Mouse (Mus musculus) CD4-positive, CD25-positive, alpha-beta regulatory T cell, adult 4 months (primary cell): Measurements from ENCODE around the gene Sesn3. TPM values are rescaled to one million over a fixed set of nuclear protein-coding genes. Genes with fewer than 3 reads are reported as not detected.

ENCODE experiments used
- ATAC-seq: one replicate; pipeline ENCODE4 v1.8.0; 2017
- polyA plus RNA-seq, 2 experiments: library from polyadenylated mRNA; unstranded; fragments of 100-300 nt; shearing (Covaris generic); gene quantifications; one replicate each; pipeline ENCODE4 v1.2.1; 2017

The Sesn3 gene
- polyA plus RNA-seq, 2 experiments from 2014 or later = 18.5 to 25.4 TPM

GRCm38 (mm10) chr9:14357033-14357432, 82.2 kb downstream of the Sesn3 start:
- ATAC-seq = no peak

DNA sequence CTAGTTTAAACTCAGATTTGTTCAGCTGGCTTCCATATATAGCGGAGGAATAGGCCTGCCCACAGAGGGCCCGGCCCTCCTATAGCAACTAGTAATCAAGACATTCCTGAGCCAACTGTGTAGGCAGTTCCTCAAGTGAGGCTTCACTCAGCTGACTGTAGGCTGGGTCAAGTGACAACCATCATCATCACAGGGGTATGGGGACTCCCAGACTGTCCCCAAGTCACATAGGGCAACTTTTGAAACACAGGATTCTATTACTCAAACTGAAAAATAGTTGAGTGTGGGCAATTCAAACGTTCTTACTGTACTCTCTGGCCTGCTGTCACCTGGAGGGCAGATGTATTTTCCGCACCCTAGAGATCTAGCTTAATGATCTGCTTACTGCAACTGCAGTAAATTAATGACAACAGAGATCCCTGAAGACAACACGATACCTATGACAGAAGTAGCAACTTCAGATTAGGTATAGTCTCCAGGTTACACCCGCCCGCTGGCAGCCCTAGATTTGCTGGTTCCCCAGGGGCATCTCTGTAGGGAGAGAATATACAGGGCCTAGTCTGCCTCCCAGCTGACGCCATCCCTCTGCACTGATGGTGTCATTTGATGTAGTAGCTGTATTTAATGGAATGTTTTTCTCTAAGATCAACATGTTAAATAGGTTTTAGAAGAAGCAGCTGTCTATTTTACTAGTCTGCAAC, 87.4 kb downstream of the Sesn3 start:
- ATAC-seq = no peak

- ATAC-seq = no peak
Observed at GRCm38 (mm10) chr9:14363540-14363939, 88.7 kb downstream of the Sesn3 start.

GRCm38 (mm10) chr9:14364719-14365118, 89.9 kb downstream of the Sesn3 start:
- ATAC-seq = no peak

DNA sequence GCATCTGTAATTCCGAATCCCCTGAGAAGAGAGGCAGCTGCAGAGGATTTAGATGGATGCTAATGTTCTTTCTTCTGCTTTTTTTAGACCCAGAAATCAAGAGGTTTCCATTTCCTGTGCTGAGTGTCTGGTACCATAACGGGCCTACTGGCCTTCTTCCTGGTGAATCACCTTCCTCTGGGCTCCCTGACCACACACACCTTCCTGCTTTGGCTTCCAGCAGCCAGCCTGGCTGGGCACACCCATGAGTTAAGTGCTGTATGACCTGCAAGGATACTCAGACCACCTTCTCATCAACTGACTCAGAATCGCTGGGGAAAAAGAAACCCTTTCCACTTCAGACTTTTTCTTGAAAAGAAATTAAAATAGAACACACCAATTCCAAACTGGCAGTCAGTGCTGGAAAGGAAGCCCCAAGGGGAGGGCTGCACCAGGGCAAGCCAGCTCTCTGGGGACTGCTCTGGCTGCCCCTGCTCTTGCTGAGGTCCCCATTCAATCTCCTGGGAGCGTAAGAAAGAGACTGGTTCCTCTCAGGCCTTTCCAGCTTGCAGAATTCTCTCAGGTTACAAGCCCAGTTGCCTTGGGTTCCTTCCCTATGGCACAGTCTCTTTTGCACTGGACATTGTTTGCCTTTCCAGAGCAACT, 90.7 kb downstream of the Sesn3 start:
- ATAC-seq = peak; percentile 68

- peak; percentile 69 for ATAC-seq
Observed at GRCm38 (mm10) chr9:14367850-14368249, 93.0 kb downstream of the Sesn3 start.

DNA sequence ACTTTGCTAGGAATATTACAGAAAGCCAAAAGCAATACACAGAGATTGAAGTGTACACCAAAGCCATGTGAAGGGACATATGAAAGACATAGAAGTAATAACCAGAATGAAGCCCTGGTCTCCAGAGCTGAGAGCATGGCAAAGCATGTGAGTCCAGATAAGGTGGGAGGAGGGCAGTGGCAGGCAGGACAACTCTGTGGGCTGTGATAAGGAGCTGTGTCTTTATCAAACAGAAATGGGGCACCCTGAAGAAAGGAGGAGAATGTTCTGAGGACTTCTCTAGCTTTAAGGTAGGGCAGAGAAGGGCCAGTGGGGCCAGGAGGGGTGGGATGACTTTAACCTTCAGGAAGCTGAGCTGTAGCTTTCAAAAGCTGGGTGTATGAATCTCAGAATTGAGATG, 94.4 kb downstream of the Sesn3 start:
- no peak for ATAC-seq

DNA sequence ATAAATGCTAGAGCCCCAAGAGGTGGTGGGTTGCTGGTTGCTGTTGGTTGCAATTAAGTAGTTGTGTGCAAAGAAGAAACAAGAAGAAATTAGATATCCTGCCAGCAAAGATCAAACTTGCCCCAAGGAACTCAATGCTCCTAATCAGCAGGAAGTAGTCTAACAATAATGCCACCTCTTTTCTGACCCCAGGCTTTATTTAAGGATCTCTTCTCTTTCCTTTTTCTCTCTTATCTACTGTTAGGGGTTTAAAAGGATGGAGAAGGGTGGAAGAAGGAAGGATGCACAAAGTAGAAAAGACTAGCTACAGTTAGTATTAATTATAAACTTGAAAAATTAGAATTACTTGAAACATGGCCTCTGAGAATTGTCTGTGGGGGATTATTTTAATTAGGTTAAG, 97.6 kb downstream of the Sesn3 start:
- no peak for ATAC-seq

DNA sequence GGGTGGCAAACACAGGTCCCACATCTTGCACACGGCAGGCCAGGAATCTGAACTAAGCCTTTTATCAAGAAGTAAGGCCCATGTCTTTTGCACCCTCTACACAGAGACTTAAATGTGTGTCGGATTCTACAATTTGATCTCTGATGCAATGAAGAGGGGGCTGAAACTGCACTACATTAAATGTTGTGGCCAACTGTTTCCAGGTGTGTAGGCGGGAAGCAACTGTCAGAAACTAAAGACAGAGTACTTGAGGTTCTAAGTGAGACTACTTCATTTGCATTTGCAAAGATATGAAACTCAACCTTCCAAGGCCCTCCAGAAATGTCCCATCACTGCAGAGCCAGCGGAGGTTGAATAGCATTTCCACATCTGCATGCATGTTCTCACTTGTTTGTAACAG, 101.3 kb downstream of the Sesn3 start:
- peak; percentile 9 for ATAC-seq

DNA sequence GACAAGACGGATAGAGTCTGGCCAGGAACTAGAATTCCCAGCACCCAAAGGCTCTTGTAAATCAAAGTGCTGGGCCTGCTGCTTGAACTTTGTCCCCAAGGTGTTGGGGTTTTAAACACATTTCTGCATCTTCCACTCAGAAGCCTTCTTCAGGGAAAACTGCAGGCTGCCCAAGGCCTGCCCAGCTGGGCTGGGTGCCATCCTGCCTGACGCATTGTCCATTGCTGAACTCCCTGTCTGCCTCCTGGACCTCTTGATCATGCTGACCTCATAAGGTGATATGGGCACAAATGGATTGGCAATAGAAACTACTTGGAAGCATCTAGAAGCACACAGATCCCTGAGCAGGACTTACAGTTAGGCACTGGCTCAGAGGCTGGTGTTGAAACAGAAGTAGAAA, 103.3 kb downstream of the Sesn3 start:
- no peak for ATAC-seq

DNA sequence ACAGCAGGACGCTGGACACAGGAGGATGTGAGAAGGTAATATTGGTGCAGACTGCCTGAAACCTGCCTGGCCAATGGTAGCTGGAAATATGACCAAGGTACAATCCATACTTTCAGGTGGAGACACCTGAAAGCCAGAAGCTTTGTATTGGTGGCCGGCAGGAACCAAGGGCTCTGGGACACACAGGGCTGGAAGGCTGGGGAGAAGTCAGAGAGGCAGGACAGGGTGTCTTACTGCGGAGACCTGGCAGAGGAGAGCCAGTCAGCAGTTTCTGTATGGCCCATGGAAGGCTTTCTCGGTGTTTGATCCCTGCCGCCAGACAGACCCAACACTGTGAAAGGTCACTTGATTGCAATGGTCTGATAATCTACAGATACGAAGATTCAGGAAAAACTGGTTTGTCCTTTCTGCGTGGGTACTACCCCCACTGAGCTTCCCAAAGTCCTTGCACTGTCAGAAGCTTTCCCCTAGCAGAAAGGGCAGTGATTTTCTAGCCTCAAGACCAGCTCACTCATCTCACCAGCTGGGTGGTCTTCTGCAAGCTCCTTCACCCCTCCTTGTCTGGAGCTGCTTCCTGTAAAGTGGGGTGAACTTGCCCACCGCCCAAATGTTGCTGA, 105.0 kb downstream of the Sesn3 start:
- no peak for ATAC-seq

GRCm38 (mm10) chr9:14380386-14381285, 105.8 kb downstream of the Sesn3 start:
- ATAC-seq = peak; percentile 86

DNA sequence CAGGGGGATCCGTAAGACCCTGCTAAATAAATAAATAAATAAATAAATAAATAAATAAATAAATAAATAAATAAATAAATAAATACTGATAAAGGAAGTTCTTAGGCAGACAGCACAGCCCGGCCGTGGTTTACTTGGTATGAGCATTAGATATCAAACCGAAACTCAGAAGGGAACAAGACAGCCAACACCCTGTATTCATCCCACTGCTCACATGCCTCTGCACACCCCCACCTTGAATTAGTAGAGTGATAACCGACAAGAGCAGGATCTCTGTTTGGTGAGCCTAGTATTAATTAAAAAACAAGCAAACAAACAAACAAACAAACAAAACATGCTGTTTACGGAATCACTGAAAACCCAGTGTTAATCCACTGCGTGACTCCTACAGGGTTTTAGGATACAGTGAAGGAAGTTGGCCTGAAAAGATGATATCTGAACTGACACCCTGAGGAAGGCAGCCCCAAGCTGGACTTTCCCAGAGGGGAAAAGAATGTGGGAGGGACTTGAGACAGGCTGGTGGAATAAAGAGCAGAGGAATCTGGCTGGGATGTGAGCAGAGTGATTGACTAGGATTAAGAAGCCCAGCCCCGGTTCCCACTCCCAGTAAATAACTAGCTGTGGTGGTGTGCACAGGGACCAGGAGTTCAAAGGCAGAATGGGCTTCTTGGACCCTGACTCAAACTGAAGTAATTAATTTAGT, 106.6 kb downstream of the Sesn3 start, which contains the start of gene Endod1:
TSS of gene Endod1 (minus strand) at position 155 of the 703 bp plus-strand sequence.
- peak; percentile 29 for ATAC-seq

- ATAC-seq = no peak
Observed at GRCm38 (mm10) chr9:14382256-14382791, 107.5 kb downstream of the Sesn3 start.

Other genes starting within 250 kb of the Sesn3 start
- 10 to 100 TPM; 23.0 to 31.9 TPM for gene Endod1, start 106.4 kb downstream of the Sesn3 start, polyA plus RNA-seq
- 1 to 10 TPM; 2.4 to 2.5 TPM for gene Kdm4d, start 225.4 kb downstream of the Sesn3 start, polyA plus RNA-seq
- gene Cwc15, start 225.6 kb downstream of the Sesn3 start, polyA plus RNA-seq = 100 to 1,000 TPM; 189 to 201 TPM